Mouse (Mus musculus): ENCODE results near the gene Dct.
A peak's percentile ranks its signal among the peaks of the same experiment; 100 is the strongest.

Dct gene

DNA sequence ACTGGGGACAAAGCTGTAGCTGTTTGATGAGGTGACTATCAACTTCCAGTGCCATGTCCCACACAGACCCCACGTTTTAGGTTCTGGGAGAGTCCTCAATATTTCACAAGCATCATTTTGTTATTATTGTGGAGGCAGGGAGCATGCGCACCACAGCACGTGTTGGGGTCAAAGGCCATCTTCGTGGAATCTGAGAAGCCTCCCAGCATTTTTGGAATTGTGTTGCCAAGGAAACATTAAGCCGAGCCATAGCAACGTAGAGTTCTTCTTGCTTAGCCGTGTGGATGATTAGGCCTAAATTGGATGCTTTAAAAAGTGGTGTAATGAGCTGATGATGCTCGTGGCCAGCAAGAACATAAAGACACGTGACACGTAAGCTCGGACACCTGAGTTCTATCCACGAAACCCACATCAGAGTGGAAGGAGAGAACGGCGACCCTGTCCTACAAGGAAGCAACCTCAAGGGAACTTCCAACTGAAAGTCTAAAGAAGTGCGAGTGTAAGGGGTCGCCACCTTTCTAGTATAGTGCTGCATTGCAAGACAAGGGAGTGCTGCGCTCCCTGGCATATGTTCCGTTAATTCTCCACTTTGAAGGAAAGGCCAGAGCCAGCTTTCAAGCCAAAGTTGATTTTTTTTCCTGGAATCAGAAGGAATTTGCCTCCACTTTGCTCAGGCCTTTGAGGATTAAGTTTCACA lies 9.8 kb downstream of the Dct start:
- DNase-seq = no peak

GRCm38 (mm10) chr14:118040550-118041250 lies 11.3 kb downstream of the Dct start:
- no peak for DNase-seq

DNA sequence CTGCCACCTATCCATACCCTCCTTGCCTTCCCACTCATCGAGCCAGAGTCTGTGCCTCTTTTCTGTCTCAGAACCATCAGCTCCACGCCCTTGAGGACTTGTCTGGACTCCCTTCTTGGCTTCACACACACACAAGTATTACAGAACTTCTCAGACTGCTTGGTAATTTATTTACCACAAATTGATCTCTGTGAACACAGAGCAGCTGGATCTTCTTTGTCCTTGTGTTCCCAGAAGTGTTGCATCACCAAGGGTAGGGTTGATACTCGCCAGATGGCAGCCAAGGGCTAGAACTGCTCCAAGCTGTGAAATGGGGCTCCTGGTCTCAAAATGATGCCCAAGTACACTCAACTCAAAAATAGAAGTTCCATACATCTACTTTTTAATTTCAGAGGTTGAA lies 13.0 kb downstream of the Dct start:
- DNase-seq = no peak

DNA sequence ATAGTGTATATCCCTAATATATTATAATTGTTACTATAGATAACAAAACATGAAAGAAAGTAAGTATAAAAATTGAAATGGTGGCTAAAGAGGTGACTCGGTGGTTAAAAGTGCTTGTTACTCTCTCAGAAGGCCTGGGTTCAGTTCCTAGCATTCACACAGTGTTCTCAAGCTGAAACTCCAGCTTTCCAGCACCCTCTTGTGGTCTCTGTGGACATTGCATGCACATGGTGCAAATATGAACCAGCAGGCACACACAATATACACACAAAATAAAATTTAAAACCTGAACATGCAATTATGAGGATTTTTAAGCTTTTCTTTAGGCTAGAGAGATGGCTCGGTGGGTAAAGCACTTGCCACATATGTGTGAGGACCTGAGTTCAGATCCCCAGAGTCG lies 24.5 kb downstream of the Dct start:
- no peak for DNase-seq

GRCm38 (mm10) chr14:118021867-118022543 lies 30.0 kb downstream of the Dct start:
- no peak for DNase-seq

DNA sequence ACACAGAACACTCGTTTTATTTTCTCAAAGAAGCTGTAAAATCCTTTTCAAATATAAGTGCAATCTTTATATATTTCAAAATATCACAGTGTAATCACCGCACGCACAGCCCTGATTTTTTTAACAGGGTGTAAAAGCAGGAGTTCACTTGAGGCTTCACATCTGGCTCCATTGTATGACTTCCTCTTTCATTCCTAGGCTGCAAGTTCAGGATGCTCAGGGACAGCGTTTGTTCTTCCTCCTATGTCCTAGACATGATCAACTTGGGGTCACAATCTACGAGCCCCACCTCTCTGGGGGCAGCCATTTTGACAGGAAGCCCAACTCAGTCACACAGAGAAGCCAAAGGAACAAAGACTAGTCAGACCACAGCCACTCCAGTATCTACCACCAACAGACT lies 32.7 kb downstream of the Dct start:
- DNase-seq = no peak

GRCm38 (mm10) chr14:118013237-118013636 lies 38.8 kb downstream of the Dct start:
- no peak for DNase-seq

DNA sequence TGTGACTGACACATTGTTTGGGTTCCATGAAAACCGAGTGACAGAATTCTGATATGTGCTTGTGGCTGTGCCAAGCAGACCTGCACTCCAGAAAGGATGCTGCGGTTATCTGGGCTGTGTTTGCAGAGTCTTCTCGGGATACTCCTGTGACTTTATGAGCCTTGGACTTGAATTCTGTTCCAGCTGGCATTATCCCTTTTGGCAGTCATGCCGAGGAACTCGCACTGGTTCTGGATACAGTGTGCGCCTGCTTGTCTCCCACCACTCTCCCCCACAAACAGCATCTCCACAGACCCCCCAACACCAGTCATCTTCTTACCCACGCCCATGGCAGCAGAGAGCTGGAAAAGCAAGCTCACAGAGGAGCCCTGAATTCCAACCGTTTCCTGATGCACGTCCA lies 42.5 kb downstream of the Dct start:
- DNase-seq = no peak

DNA sequence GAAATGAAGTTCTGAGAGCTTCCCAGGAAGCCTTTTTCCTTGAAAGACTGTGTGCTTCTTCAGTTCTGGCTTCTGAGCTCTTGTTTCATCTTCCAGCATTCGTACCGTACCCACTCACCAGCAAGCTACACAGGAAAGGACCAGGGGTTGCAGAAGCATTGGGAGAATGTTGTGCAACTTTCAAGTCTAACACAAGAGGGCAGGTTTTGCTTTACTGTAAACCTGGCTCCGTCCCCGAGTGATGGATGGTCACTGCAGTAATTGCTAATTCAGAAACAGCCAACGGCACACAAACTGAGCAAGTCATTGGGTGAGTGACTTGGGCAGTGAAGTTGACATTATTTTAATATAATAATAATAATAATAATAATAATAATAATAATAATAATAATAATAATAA lies 46.3 kb downstream of the Dct start:
- DNase-seq = peak; percentile 62

- DNase-seq = no peak
These were observed 47.6 kb downstream of the Dct start for GRCm38 (mm10) chr14:118004434-118004833.

DNA sequence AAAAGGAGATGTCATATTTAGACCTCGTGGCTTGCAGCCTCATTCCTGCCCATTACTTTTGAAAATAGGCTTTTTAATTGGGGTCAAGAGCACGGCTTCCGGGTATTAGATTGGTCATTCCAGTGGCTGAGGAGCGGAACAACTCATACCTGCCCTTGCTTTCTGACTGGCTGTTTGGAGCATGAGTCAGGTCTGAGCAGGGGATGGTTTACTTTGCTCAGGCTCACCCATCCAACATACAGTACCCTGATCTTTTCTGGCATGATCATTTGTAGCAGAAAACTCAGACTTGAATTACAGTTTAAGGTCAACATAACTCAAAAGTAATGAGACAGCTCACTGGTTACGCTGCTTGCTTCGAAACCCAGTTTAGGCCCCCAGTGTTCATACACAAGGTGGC lies 58.2 kb downstream of the Dct start:
- no peak for DNase-seq

GRCm38 (mm10) chr14:117992600-117993256 lies 59.3 kb downstream of the Dct start:
- DNase-seq = no peak

DNA sequence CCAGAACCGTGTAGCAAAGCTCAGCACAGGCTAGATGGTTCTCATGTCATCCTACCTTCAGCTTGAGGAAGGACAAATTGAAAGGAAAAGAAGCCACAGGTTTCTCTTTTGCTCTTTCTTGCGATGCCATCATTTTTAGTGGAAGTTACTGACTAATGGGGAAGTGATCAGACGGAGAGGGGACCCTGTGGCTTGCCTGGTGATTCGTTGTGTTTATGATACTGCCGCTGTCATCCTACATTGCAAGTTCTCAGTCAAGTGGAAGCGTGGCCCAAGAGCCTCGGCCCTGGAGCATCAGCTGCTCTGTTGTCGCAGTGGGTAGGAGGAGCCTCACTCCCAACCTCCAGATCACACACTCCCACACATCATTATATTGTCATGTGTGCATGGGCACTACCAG lies 61.8 kb downstream of the Dct start:
- no peak for DNase-seq

DNA sequence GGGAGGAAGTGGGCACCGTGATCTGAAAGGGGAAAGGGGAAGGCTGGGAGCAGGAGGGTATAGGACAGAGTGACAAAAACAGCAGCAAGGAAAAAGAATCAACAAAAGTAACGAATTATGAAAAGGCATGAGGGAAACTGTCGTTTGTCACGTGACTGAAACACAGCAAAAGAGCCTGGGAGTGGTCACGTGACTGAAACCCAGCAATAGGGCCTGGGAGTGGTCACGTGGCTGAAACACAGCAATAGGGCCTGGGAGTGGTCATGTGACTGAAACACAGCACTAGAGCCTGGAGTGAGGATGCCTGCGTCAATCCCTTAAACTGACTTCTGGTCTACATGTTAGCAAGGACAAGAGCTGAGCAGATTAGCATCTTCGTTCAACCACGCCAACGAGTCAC lies 63.6 kb downstream of the Dct start:
- no peak for DNase-seq

DNA sequence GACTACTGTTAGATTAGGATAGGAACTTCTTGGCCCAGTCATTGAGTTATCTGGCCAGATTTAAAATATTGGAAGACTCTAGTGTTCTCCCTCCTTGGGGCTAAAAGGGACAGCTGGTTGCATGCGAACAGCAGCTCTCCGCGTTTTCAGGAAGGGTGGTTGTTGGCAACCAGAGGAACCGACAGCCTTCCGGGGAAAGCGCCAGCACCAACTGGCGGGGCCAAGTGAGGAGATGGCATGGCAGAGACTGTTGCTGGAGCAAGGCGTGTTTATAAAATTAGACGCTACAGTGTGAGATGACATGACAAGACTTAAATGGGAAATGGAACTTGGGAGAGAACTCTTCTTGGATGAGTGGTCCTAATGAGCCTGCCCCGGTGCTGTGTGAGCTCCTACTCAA lies 70.5 kb downstream of the Dct start:
- DNase-seq = no peak

- no peak for DNase-seq
These were observed 79.5 kb downstream of the Dct start for GRCm38 (mm10) chr14:117972576-117972975.
